25 mouse cellular contexts compared by ENCODE assay signal in the genomic region with DNA sequence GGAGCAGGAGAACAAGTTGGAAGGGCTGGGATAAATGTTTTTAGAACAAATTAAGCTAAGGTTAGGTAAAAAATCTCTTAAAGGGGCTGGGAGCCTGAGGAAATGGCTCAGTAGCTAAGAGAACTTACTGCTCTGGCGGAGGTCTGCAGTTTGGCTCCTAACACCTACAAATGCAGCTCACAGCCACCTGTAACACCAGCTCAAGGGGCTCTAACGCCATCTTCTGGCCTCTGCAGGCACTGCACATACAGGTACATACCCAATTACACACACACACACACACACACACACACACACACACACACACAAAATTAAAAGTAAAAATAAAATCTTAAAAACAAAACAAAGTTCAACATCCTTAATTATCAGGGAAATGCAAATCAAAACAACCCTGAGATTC. TPM values are rescaled to one million over a fixed set of nuclear protein-coding genes. Genes with fewer than 3 reads are reported as not detected.
DNase-seq lines count a peak whose midpoint lies in the region; ATAC-seq and TF ChIP-seq lines count a peak whose summit lies in the region.
"Had no signal": no experiment of that assay in that cellular context is flagged by ENCODE, and none has a peak within 500 bp of the region (broad histone marks: within the 10 kb centered on the region; RNA-seq: fewer than 3 reads in every experiment).

No protein-coding gene starts in this region.

- no peak; the same call in none of the 2 replicates for TF ChIP-seq RAD21 in MEL (IDR thresholded peaks at IDR 0.05; ENCODE audit: low read depth, low read length)

- no peak for TF ChIP-seq POLR2A in MEL (IDR thresholded peaks at IDR 0.05; ENCODE audit: control insufficient read depth in 1 of 2, insufficient read depth in 1 of 2, low read depth in 1 of 2, low read length in 2 of 2, poor library complexity in 1 of 2)

- peaks cover 0 to 19% of the 10 kb centered on the region in 2 experiments; a peak in 2 of 4 replicates for H3K4me1 ChIP-seq in MEL (ENCODE audit: control insufficient read depth in 1 of 2, insufficient read depth in 2 of 2, low read length in 2 of 2)
- H3K4me1 ChIP-seq: hindbrain, embryonic 10.5 days; hindbrain, embryonic 15.5 days; midbrain, embryonic 13.5 days; neural tube, embryonic 13.5 days had no signal

- peaks cover 0 to 8% of the 10 kb centered on the region in 2 experiments; a peak in 2 of 4 replicates for H3K36me3 ChIP-seq in MEL (ENCODE audit: control insufficient read depth in 1 of 2, insufficient read depth in 2 of 2, low read length in 2 of 2)
- H3K36me3 ChIP-seq in splenic B cell, adult 2 months (ENCODE audit: control insufficient read depth, insufficient read depth, low read length, poor library complexity, severe bottlenecking) = no peaks in the 10 kb centered on the region
- H3K36me3 ChIP-seq: heart, embryonic 13.5 days; hindbrain, embryonic 10.5 days; hindbrain, embryonic 15.5 days; midbrain, embryonic 13.5 days; neural tube, embryonic 13.5 days had no signal

- H3K9ac ChIP-seq in MEL (ENCODE audit: control insufficient read depth, low read depth, low read length, poor library complexity, severe bottlenecking) = no peak overlapping the region
- H3K9ac ChIP-seq: heart, embryonic 13.5 days; hindbrain, embryonic 15.5 days; midbrain, embryonic 13.5 days; neural tube, embryonic 13.5 days had no signal

- H3K79me2 ChIP-seq in MEL (ENCODE audit: control insufficient read depth, insufficient read depth, low read length, poor library complexity) = no peaks in the 10 kb centered on the region

- H3K9me3 ChIP-seq in MEL (replicated peaks; ENCODE audit: insufficient read depth, low read length) = no peaks in the 10 kb centered on the region
- H3K9me3 ChIP-seq: hindbrain, embryonic 10.5 days; hindbrain, embryonic 15.5 days; neural tube, embryonic 13.5 days had no signal

- DNase-seq in heart, adult 11 months = peak; percentile 42
- no peak for DNase-seq in heart, postnatal 4 days
- peak; percentile 17 for DNase-seq in CD4-positive helper T cell, adult 2 months (ENCODE audit: low read depth, low spot score)
- no peak for DNase-seq in MEL (ENCODE audit: low read depth, low spot score)
- DNase-seq in splenic B cell, adult 2 months (ENCODE audit: low read depth, low spot score) = peak; percentile 22
- DNase-seq in layer of hippocampus, postnatal 36 days = no peak
- DNase-seq: adrenal gland, postnatal 36 days; cerebellum, adult 2 months; cerebellum, postnatal 14 days; heart, postnatal 10 days; kidney, adult 18-20 months; kidney, postnatal 4 days; lung, adult 18-20 months; lung, postnatal 4 days; right cerebral cortex, postnatal 4 days; thymus, postnatal 25 days had no signal

- no peak for TF ChIP-seq EP300 in MEL (IDR thresholded peaks at IDR 0.05; ENCODE audit: low read depth in 1 of 2, low read length in 2 of 2)

- H3K27ac ChIP-seq in MEL (ENCODE audit: control insufficient read depth, low read depth, low read length) = no peak overlapping the region
- H3K27ac ChIP-seq: heart, embryonic 13.5 days; hindbrain, embryonic 10.5 days; hindbrain, embryonic 15.5 days; midbrain, embryonic 13.5 days; neural tube, embryonic 13.5 days had no signal

- no peak for ATAC-seq in megakaryocyte progenitor cell, adult 5-6 weeks (replicated peaks; ENCODE audit: poor library complexity)
- ATAC-seq: forebrain, embryonic 16.5 days; lung, postnatal 0 days; midbrain, embryonic 13.5 days had no signal

- no peak overlapping the region for H3K4me3 ChIP-seq in MEL (ENCODE audit: control insufficient read depth in 1 of 2, insufficient read depth in 1 of 2, low read depth in 2 of 2, low read length in 2 of 2)
- H3K4me3 ChIP-seq: erythroblast, embryonic 14.5 days; heart, embryonic 13.5 days; hindbrain, embryonic 10.5 days; hindbrain, embryonic 15.5 days; midbrain, embryonic 13.5 days; neural tube, embryonic 13.5 days had no signal

- TF ChIP-seq CTCF in MEL (IDR thresholded peaks at IDR 0.05 in 2 of 3, conservative IDR thresholded peaks at IDR 0.05 in 1 of 3; ENCODE audit: control insufficient read depth in 1 of 3, insufficient read depth in 1 of 3, low read depth in 2 of 3, low read length in 3 of 3, poor library complexity in 1 of 3, severe bottlenecking in 1 of 3) = peak in 1 of 3 experiments; percentile 19; a peak in 1 of 6 replicates

- H3K27me3 ChIP-seq in MEL (ENCODE audit: control insufficient read depth in 1 of 2, insufficient read depth in 2 of 2, low read length in 2 of 2) = no peaks in the 10 kb centered on the region
- no peaks in the 10 kb centered on the region for H3K27me3 ChIP-seq in splenic B cell, adult 2 months (ENCODE audit: control insufficient read depth, insufficient read depth, low read length, poor library complexity, severe bottlenecking)
- H3K27me3 ChIP-seq: heart, embryonic 13.5 days; hindbrain, embryonic 15.5 days; midbrain, embryonic 13.5 days; neural tube, embryonic 13.5 days had no signal

TF ChIP-seq in MEL, 35 proteins besides CTCF, POLR2A, EP300 and RAD21:
- TF ChIP-seq ZC3H11A (IDR thresholded peaks at IDR 0.05; ENCODE audit: low read depth, low read length) = no peak
- TF ChIP-seq SMC3 (IDR thresholded peaks at IDR 0.05; ENCODE audit: low read depth, low read length) = 0 out of 2 replicates have a peak, but pooled peaks have one; percentile 11
TF ChIP-seq in MEL: peak in this region for 1.

RNA-seq across cellular contexts. Expression of gene Tmem154, which starts 46.9 kb away (rescaled TPM):
- total RNA-seq in heart, postnatal 4 days (2021) = 1 to 10 TPM; 3.6 to 4.0 TPM
- total RNA-seq in MEL (2012; rRNA removed) = 0.03 and 0.12 TPM in 2 replicates
- polyA plus RNA-seq in MEL (2012; ENCODE audit: insufficient read depth in 1 of 2, insufficient read length in 2 of 2, low read depth in 1 of 2, low replicate concordance in 2 of 2, missing spikeins in 1 of 2) = under 1 TPM in 1 of 2 experiments, not detected in 1; 0.10 TPM
- total RNA-seq in megakaryocyte progenitor cell, adult 5-6 weeks (2015) = 9.9 and 10.6 TPM in 2 replicates
- total RNA-seq in megakaryocyte progenitor cell, adult 5-6 weeks (2017) = 4.0 and 4.6 TPM in 2 replicates
- total RNA-seq in layer of hippocampus, postnatal 36 days (2021) = under 1 TPM; 0.25 to 0.35 TPM

Comparison
In these comparisons a context has a peak if more than half of its experiments do, and no peak if none do; other contexts are left out.
1. DNase-seq: peak in heart, adult 11 months (single experiment), CD4-positive helper T cell, adult 2 months (single experiment) and splenic B cell, adult 2 months (single experiment); none in heart, postnatal 4 days (single experiment), MEL (single experiment) and layer of hippocampus, postnatal 36 days (0 of 2).